Mouse (Mus musculus): ENCODE results near the gene Mrap. TPM values are rescaled to one million over a fixed set of nuclear protein-coding genes. Genes with fewer than 3 reads are reported as not detected.

Gene Mrap
- polyA plus RNA-seq, 1 experiment from 2014 or later = not detected

DNA sequence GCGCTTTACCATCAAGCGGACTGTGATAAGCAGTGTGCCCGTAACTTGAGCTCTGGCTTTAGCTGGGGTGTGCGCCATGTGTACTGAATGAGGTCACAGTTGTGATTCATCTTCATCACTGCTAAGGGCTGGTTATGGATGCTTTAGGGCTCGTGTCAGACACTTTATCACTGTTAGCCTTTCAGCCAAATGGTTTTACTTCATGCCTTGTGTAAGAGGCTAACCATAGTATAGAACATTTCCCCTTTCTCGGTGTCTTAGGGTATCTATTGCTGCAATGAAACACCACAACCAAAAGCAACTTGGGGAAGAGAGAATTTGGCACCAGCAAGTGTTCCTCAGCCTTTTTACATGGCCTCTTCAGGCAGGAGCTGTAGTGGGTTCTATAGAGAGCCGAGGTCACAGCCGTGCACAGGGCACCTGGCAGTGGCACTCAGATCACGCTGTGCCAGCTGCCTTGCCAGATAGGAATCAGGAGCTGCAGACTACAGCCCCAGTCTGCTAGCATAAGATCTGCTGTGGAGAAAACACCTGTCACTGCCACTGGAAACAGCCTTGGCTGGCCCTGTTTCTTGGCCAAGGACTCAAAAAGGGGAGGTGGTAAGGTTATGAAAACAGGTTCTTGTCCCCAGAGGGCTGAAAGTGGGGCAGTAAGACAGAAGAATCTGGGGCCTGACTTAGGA lies 27.3 kb downstream of the Mrap start:
- no peak overlapping the region for H3K4me2 ChIP-seq (replicated peaks)
- WGBS = 89% methylated on average over 9 of the region's 9 CpGs
- ATAC-seq (ENCODE audit: low FRiP score, low read depth) = no peak
- no peak overlapping the region for H3K9ac ChIP-seq
- H3K27ac ChIP-seq = no peak overlapping the region
- no peaks in the 10 kb centered on the region for H3K9me3 ChIP-seq
- H3K4me3 ChIP-seq = no peak overlapping the region
- no peaks in the 10 kb centered on the region for H3K27me3 ChIP-seq (replicated peaks)
- H3K4me1 ChIP-seq = 0 out of 2 replicates have a peak, but pooled peaks cover 2% of the 10 kb centered on the region
- peaks cover 84% of the 10 kb centered on the region for H3K36me3 ChIP-seq

DNA sequence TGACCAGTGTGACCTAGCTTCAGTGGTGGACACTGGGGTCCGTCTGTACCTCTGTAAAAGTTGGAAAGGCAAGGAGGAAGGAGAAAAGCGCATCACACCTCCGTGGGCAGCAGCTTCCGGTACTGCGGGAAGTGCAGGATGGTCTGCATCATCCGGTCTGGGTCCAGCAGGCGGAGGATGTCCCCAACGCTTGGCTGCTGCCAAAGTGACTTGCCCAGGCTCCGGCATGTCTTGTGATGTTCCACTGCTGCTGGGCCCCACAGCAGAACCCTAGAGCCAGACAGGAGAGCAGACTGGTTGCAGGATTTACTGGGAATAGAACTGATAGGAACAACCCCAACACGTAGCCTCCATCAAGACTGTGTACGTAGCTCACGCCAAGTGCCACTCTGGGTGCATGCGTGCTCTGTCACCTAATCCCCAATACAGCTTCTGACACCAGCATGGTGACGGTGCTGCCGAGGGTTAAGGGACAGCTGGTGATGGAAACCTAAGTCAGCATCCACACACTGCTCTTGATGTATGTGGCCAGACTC lies 29.0 kb downstream of the Mrap start:
- 96% methylated on average over 15 of the region's 15 CpGs for WGBS

DNA sequence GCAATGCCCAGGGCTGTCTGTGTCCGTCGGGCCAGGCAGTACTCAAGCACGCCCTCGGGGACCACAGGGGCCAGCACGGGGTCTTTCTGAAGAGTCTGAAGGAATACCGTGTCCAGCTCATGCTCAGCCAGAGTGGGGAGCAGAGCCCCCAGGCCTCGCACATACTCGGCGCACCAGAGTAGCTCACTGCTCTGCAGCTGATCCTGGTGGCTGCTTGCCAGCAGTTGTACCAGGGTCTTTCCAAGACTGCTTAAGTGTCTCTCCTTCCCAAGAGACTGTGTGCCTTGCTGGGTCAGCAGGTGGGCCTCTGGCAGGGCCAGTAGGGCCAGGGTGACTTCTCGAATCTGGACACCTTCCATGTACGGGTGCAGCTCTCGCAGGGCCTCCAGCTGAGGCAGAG lies 36.2 kb downstream of the Mrap start:
- H3K4me3 ChIP-seq = no peak overlapping the region
- H3K4me2 ChIP-seq (replicated peaks) = no peak overlapping the region
- no peaks in the 10 kb centered on the region for H3K9me3 ChIP-seq
- peaks cover 96% of the 10 kb centered on the region for H3K36me3 ChIP-seq
- WGBS = 94% methylated on average over 12 of the region's 12 CpGs
- no peaks in the 10 kb centered on the region for H3K27me3 ChIP-seq (replicated peaks)
- H3K4me1 ChIP-seq = no peaks in the 10 kb centered on the region
- no peak overlapping the region for H3K9ac ChIP-seq
- H3K27ac ChIP-seq = no peak overlapping the region
- ATAC-seq (ENCODE audit: low FRiP score, low read depth) = no peak

More for the DNA sequence above, 29.0 kb downstream of the Mrap start:
- Histone ChIP-seq H3K27ac (no peak overlapping the region), H3K4me2 (replicated peaks) (no peak overlapping the region), H3K36me3 (peaks cover 86% of the 10 kb centered on the region), H3K4me1 (no peaks in the 10 kb centered on the region), H3K9ac (no peak overlapping the region), H3K27me3 (replicated peaks) (no peaks in the 10 kb centered on the region), H3K4me3 (no peak overlapping the region), H3K9me3 (no peaks in the 10 kb centered on the region)
- ATAC-seq (ENCODE audit: low FRiP score, low read depth) = no peak

DNA sequence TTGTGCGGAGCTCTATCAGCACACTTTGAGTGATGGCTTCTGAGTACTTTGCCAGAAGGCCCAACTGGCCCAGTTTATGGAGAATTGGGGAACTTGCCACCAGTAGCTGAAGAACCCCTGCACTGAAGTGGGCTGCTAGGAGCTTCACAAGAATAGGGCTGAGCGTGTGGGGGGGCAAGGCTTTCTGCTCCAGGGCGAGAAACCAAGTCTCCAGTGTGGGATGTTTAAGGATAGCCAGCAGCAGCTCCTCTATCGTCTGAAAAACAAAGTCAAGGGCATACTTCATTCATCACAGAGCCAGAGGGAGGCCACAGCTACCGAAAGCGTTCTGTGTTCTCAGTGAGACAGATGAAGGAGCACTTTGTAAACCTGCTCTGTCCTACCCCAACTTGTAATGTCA lies 36.6 kb downstream of the Mrap start:
- no peak overlapping the region for H3K4me3 ChIP-seq
- H3K9ac ChIP-seq = no peak overlapping the region
- no peak overlapping the region for H3K4me2 ChIP-seq (replicated peaks)
- no peak overlapping the region for H3K27ac ChIP-seq
- ATAC-seq (ENCODE audit: low FRiP score, low read depth) = no peak
- 95% methylated on average over 6 of the region's 6 CpGs for WGBS
- H3K36me3 ChIP-seq = peaks cover 95% of the 10 kb centered on the region
- no peaks in the 10 kb centered on the region for H3K9me3 ChIP-seq
- no peaks in the 10 kb centered on the region for H3K4me1 ChIP-seq
- H3K27me3 ChIP-seq (replicated peaks) = no peaks in the 10 kb centered on the region

DNA sequence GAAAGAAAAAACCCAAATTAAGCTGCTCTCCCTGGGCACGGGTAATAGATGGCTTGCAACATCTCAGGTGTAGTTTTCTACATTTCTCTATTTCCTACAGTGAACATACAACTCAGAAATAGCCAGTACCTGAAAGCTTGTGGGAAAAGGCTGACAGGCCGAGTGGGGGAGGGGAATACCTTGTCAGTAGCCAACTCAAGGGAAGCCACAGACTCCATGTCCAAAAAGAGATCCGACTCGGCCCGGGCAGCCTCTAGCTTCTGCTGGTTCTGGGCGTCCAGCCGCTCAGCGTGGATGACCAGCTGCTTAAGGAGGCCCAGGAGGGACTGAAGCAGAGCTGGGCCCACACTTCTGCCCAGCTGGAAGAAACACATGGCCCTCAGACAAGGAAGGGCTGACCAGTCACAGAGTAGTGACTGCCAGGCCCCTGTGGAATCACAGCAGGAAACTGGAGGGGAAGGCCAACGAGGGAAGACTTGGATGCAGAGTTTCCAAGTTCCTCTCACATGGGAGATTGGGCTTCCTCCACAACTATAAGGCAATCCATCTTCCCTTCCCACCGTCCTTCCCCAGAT lies 38.0 kb downstream of the Mrap start:
- no peaks in the 10 kb centered on the region for H3K27me3 ChIP-seq (replicated peaks)
- no peak for ATAC-seq (ENCODE audit: low FRiP score, low read depth)
- H3K9me3 ChIP-seq = no peaks in the 10 kb centered on the region
- no peaks in the 10 kb centered on the region for H3K4me1 ChIP-seq
- no peak overlapping the region for H3K27ac ChIP-seq
- peaks cover 96% of the 10 kb centered on the region for H3K36me3 ChIP-seq
- no peak overlapping the region for H3K4me3 ChIP-seq
- 0 out of 2 replicates have a peak overlapping the region, but pooled peaks have one; percentile 29 for H3K9ac ChIP-seq
- H3K4me2 ChIP-seq (replicated peaks) = no peak overlapping the region
- 78% methylated on average over 10 of the region's 10 CpGs for WGBS

DNA sequence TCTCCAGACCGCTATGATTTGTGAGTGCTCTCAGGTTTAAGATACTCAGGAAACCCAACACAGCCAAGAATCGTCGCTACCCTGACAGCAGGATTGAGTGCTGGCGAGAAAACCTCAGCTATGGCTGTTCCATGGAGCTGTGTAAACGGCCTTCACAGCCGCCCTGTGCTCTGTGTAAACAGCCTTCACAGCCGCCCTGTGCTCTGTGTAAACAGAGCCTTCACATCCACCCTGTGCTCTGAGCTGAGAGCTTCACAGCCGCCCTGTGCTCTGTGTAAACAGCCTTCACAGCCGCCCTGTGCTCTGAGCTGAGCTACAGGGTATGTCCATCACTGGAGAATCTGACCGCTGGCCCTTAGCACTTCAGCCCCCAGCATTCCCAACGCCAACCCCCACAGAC lies 41.8 kb downstream of the Mrap start:
- ATAC-seq (ENCODE audit: low FRiP score, low read depth) = no peak

DNA sequence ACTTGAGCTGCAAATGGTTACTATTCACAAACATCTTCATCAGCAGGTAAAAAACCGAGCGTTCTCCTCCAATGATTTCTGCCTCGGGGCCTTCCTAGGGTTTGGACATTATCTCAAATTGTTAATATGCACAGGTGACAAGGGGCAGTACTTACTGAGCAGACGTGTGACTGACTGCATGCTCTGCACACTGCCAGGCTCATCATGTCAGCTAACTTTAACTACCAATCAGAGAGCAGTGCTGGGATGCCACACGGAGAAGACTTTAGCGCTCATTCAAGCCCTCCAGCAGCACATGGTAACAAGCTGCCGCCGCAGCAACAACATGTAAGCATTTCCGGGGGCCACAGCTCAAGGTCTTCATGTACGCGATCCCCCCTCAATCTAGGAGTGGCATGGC lies 45.3 kb downstream of the Mrap start:
- Histone ChIP-seq H3K4me1 (no peaks in the 10 kb centered on the region), H3K4me3 (no peak overlapping the region), H3K27me3 (replicated peaks) (no peaks in the 10 kb centered on the region), H3K36me3 (peaks cover 89% of the 10 kb centered on the region), H3K27ac (no peak overlapping the region), H3K9me3 (no peaks in the 10 kb centered on the region), H3K9ac (no peak overlapping the region), H3K4me2 (replicated peaks) (no peak overlapping the region)
- 94% methylated on average over 11 of the region's 11 CpGs for WGBS
- ATAC-seq (ENCODE audit: low FRiP score, low read depth) = no peak

More for the DNA sequence above, 41.8 kb downstream of the Mrap start:
- no peaks in the 10 kb centered on the region for H3K9me3 ChIP-seq
- no peaks in the 10 kb centered on the region for H3K4me1 ChIP-seq
- H3K27ac ChIP-seq = no peak overlapping the region
- peaks cover 90% of the 10 kb centered on the region for H3K36me3 ChIP-seq
- no peak overlapping the region for H3K4me2 ChIP-seq (replicated peaks)
- no peak overlapping the region for H3K9ac ChIP-seq
- 81% methylated on average over 11 of the region's 11 CpGs for WGBS
- no peak overlapping the region for H3K4me3 ChIP-seq
- H3K27me3 ChIP-seq (replicated peaks) = no peaks in the 10 kb centered on the region

DNA sequence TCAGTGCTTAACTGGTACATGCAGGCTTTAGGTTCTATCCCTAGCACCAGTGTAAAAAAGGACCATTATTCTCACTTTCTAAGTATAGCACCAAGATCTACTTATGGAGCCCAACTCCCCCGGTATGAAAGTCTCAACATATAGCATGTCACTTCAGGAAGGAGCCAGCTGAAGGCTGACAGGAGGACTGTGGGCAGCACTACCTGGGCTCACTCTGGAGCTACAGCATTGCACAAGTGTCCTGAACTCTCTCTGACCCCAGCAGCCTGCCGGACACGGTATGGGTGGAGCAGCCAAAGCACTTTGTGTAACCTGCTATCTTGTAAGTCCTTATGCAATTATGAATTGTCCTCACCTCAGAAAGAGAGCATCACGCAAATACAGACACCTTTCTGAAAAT lies 47.2 kb downstream of the Mrap start:
- Histone ChIP-seq H3K27ac (no peak overlapping the region), H3K4me3 (no peak overlapping the region), H3K4me1 (no peaks in the 10 kb centered on the region), H3K36me3 (peaks cover 89% of the 10 kb centered on the region), H3K27me3 (replicated peaks) (no peaks in the 10 kb centered on the region), H3K4me2 (replicated peaks) (no peak overlapping the region), H3K9me3 (no peaks in the 10 kb centered on the region), H3K9ac (no peak overlapping the region)
- ATAC-seq (ENCODE audit: low FRiP score, low read depth) = no peak
- WGBS = 95% methylated on average over 4 of the region's 4 CpGs

DNA sequence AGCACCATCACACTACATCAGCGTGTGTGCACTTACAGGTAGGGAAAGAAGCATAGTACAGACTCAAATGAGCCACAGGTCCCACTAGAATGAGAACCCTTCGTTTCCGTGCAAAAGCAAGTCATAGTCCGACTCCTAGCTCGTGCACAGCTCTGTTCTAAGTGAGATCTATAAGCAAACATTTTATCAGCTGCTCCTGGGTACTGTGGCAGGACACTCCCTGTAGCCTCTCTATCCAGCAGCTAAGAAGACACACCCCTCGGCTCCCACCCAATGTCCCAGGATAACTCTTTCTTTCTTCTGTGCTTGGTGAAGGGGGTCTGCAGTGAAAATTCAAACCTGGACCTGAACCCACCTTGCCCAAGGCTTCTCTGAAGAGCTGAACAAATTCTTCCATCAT lies 50.6 kb downstream of the Mrap start:
- no peak for ATAC-seq (ENCODE audit: low FRiP score, low read depth)
- Histone ChIP-seq H3K9ac (no peak overlapping the region), H3K4me2 (replicated peaks) (no peak overlapping the region), H3K36me3 (peaks cover 96% of the 10 kb centered on the region), H3K4me1 (no peaks in the 10 kb centered on the region), H3K9me3 (no peaks in the 10 kb centered on the region), H3K27me3 (replicated peaks) (no peaks in the 10 kb centered on the region), H3K27ac (no peak overlapping the region), H3K4me3 (no peak overlapping the region)
- 94% methylated on average over 6 of the region's 6 CpGs for WGBS

GRCm38 (mm10) chr16:90790946-90791345 lies 52.9 kb downstream of the Mrap start:
- peaks cover 88% of the 10 kb centered on the region for H3K36me3 ChIP-seq

DNA sequence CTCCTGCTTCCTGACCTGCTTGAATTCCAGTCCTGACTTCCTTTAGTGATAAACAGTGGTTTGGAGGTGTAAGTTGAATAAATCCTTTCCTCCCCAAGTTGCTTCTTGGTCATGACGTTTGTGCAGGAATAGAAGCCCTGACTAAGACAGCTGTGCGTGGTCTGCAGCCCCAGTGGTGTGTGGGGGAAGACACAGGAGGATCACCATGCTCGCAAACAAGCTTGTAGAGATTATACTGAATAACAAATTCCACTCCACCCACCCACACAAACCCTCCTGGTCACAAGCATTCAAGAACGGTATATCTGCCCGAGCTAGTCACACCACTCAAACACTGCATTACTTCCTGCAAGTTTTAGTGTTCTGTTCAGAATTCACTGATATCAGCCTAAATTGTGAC lies 54.1 kb downstream of the Mrap start:
- H3K4me2 ChIP-seq (replicated peaks) = no peak overlapping the region
- WGBS = 92% methylated on average over 5 of the region's 5 CpGs
- no peak overlapping the region for H3K4me3 ChIP-seq
- ATAC-seq (ENCODE audit: low FRiP score, low read depth) = no peak
- no peaks in the 10 kb centered on the region for H3K4me1 ChIP-seq
- peaks cover 83% of the 10 kb centered on the region for H3K36me3 ChIP-seq
- H3K27ac ChIP-seq = no peak overlapping the region
- no peaks in the 10 kb centered on the region for H3K9me3 ChIP-seq
- H3K27me3 ChIP-seq (replicated peaks) = no peaks in the 10 kb centered on the region
- no peak overlapping the region for H3K9ac ChIP-seq

More at GRCm38 (mm10) chr16:90790946-90791345, 52.9 kb downstream of the Mrap start:
- H3K4me3 ChIP-seq = no peak overlapping the region
- 90% methylated on average over 6 of the region's 6 CpGs for WGBS
- no peaks in the 10 kb centered on the region for H3K9me3 ChIP-seq
- ATAC-seq (ENCODE audit: low FRiP score, low read depth) = no peak
- H3K4me1 ChIP-seq = no peaks in the 10 kb centered on the region
- no peak overlapping the region for H3K27ac ChIP-seq
- no peak overlapping the region for H3K4me2 ChIP-seq (replicated peaks)
- no peak overlapping the region for H3K9ac ChIP-seq
- H3K27me3 ChIP-seq (replicated peaks) = no peaks in the 10 kb centered on the region

- ATAC-seq (ENCODE audit: low FRiP score, low read depth) = no peak
- peaks cover 82% of the 10 kb centered on the region for H3K36me3 ChIP-seq
- WGBS = 90% methylated on average over 3 of the region's 3 CpGs
- H3K27ac ChIP-seq = no peak overlapping the region
- no peak overlapping the region for H3K4me2 ChIP-seq (replicated peaks)
- no peak overlapping the region for H3K4me3 ChIP-seq
- no peak overlapping the region for H3K9ac ChIP-seq
- H3K9me3 ChIP-seq = no peaks in the 10 kb centered on the region
- no peaks in the 10 kb centered on the region for H3K4me1 ChIP-seq
- no peaks in the 10 kb centered on the region for H3K27me3 ChIP-seq (replicated peaks)
These were observed 54.5 kb downstream of the Mrap start for GRCm38 (mm10) chr16:90792500-90792899.

- H3K9me3 ChIP-seq = no peaks in the 10 kb centered on the region
- H3K4me1 ChIP-seq = no peaks in the 10 kb centered on the region
- no peak for ATAC-seq (ENCODE audit: low FRiP score, low read depth)
- no peak overlapping the region for H3K4me2 ChIP-seq (replicated peaks)
- no peaks in the 10 kb centered on the region for H3K27me3 ChIP-seq (replicated peaks)
- no peak overlapping the region for H3K27ac ChIP-seq
- peaks cover 74% of the 10 kb centered on the region for H3K36me3 ChIP-seq
- no peak overlapping the region for H3K9ac ChIP-seq
- H3K4me3 ChIP-seq = no peak overlapping the region
These were observed 56.7 kb downstream of the Mrap start for GRCm38 (mm10) chr16:90794708-90795107.
